Mouse (Mus musculus): ENCODE measurements around the gene Parvb. TPM values are rescaled to one million over a fixed set of nuclear protein-coding genes. Genes with fewer than 3 reads are reported as not detected.

Gene Parvb
- polyA plus RNA-seq, 1 experiment, result 54.5 TPM

DNA sequence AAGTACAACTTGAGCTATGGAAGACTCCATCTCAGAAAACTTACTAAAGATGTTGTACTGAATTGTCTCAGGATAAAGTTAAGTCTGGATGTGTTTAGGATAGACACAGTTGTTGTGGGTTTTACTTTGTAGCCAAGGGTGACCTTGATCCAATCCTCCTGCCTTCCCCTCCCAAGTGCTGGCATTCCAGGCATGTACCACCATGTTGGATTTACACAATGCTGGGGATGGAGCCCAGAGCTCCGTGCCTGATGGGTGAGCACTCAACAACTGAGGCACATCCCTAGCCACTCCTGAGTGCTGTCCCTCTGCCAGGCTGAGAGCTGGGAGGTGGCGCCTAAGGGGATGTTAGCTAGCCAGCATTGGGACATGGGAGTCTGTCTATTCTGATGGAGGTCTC lies 16.6 kb upstream of the Parvb start:
- TF ChIP-seq POLR2A (IDR thresholded peaks at IDR 0.05; ENCODE audit: insufficient read depth, low read length) (no peak), CTCF (IDR thresholded peaks at IDR 0.05; ENCODE audit: low read depth, low read length) (no peak), EP300 (IDR thresholded peaks at IDR 0.05; ENCODE audit: insufficient read depth, low read depth, low read length) (no peak)
- Histone ChIP-seq H3K4me3 (ENCODE audit: low read depth, low read length) (no peak overlapping the region), H3K36me3 (ENCODE audit: control insufficient read depth, insufficient read depth, low read length, poor library complexity, severe bottlenecking) (peaks cover 4% of the 10 kb centered on the region; the same call in 1 of the 2 replicates), H3K27me3 (ENCODE audit: control insufficient read depth, insufficient read depth, low read length, poor library complexity, severe bottlenecking) (no peaks in the 10 kb centered on the region), H3K4me1 (ENCODE audit: control insufficient read depth, insufficient read depth, low read length) (peaks cover 2% of the 10 kb centered on the region), H3K27ac (ENCODE audit: insufficient read depth, low read length) (no peak overlapping the region), H3K9me3 (replicated peaks; ENCODE audit: control insufficient read depth, insufficient read depth, low read length, poor library complexity, severe bottlenecking) (no peaks in the 10 kb centered on the region), H3K9ac (ENCODE audit: low read depth, poor library complexity, severe bottlenecking) (no peak overlapping the region)

DNA sequence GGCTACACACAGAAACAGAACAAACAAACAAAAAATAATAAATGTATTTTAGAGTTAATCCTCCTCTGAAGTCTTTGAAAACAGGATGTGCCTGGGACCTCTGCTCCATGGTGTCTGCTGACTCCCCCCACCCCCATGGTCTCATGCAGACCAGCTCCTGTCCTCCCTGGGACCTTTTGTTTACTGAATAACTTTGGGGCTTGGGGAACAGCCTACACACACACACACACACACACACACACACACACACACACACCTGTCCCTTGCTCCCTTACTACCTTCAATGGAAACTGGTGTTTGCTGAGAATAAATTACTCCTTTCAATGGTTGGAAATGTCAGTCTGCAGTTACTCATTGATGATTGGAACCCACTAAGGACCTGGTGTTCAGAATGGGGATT lies 15.8 kb upstream of the Parvb start:
- no peak overlapping the region for H3K4me3 ChIP-seq (ENCODE audit: low read depth, low read length)
- H3K4me1 ChIP-seq (ENCODE audit: control insufficient read depth, insufficient read depth, low read length), result peaks cover 2% of the 10 kb centered on the region
- H3K27ac ChIP-seq (ENCODE audit: insufficient read depth, low read length), result no peak overlapping the region
- no peaks in the 10 kb centered on the region for H3K27me3 ChIP-seq (ENCODE audit: control insufficient read depth, insufficient read depth, low read length, poor library complexity, severe bottlenecking)
- no peaks in the 10 kb centered on the region for H3K9me3 ChIP-seq (replicated peaks; ENCODE audit: control insufficient read depth, insufficient read depth, low read length, poor library complexity, severe bottlenecking)
- H3K9ac ChIP-seq (ENCODE audit: low read depth, poor library complexity, severe bottlenecking), result no peak overlapping the region
- peaks cover 4% of the 10 kb centered on the region; the same call in 1 of the 2 replicates for H3K36me3 ChIP-seq (ENCODE audit: control insufficient read depth, insufficient read depth, low read length, poor library complexity, severe bottlenecking)
- TF ChIP-seq EP300 (IDR thresholded peaks at IDR 0.05; ENCODE audit: insufficient read depth, low read depth, low read length), result no peak
- TF ChIP-seq POLR2A (IDR thresholded peaks at IDR 0.05; ENCODE audit: insufficient read depth, low read length), result no peak
- no peak for TF ChIP-seq CTCF (IDR thresholded peaks at IDR 0.05; ENCODE audit: low read depth, low read length)

DNA sequence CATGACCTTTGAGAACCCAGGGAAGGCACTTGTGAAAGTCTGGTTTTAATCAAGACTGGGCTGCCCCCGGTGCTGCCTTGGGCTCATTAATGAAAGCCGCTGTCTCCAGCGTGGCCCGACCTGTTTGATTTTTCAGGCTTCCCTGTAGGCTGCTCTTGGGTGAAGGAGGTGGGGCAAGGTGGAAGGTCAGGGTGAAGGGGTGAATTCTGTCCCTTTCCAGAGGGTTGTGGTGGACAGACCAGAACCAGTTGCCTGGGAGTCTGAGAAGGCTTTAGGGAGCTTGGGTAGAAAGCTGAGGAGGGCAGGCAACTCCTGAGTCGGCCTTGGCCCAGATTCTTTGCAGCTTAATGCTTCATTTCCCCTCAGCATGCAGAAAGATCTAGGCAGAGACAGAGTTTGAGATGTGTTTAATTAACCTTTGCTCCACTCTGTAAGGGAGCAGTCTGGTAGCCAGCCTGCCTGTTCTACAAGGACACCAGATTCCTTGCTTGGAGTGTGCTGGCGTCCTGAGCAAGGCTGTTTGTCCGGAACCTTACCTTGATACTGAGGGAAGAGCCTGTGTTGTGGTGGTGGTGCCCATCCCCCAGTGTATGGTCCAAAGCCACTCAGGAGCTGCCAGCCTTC lies 15.3 kb upstream of the Parvb start:
- no peak overlapping the region for H3K9ac ChIP-seq (ENCODE audit: low read depth, poor library complexity, severe bottlenecking)

GRCm38 (mm10) chr15:84217969-84218782 lies 13.7 kb upstream of the Parvb start:
- Histone ChIP-seq H3K4me3 (ENCODE audit: low read depth, low read length) (no peak overlapping the region), H3K4me1 (ENCODE audit: control insufficient read depth, insufficient read depth, low read length) (peaks cover 2% of the 10 kb centered on the region), H3K36me3 (ENCODE audit: control insufficient read depth, insufficient read depth, low read length, poor library complexity, severe bottlenecking) (peaks cover 4% of the 10 kb centered on the region; the same call in 1 of the 2 replicates), H3K9ac (ENCODE audit: low read depth, poor library complexity, severe bottlenecking) (no peak overlapping the region), H3K9me3 (replicated peaks; ENCODE audit: control insufficient read depth, insufficient read depth, low read length, poor library complexity, severe bottlenecking) (no peaks in the 10 kb centered on the region), H3K27me3 (ENCODE audit: control insufficient read depth, insufficient read depth, low read length, poor library complexity, severe bottlenecking) (no peaks in the 10 kb centered on the region), H3K27ac (ENCODE audit: insufficient read depth, low read length) (no peak overlapping the region)
- TF ChIP-seq CTCF (IDR thresholded peaks at IDR 0.05; ENCODE audit: low read depth, low read length) (no peak), POLR2A (IDR thresholded peaks at IDR 0.05; ENCODE audit: insufficient read depth, low read length) (no peak), EP300 (IDR thresholded peaks at IDR 0.05; ENCODE audit: insufficient read depth, low read depth, low read length) (no peak)

More for the DNA sequence above, 15.3 kb upstream of the Parvb start:
- TF ChIP-seq EP300 (IDR thresholded peaks at IDR 0.05; ENCODE audit: insufficient read depth, low read depth, low read length) (no peak), CTCF (IDR thresholded peaks at IDR 0.05; ENCODE audit: low read depth, low read length) (no peak), POLR2A (IDR thresholded peaks at IDR 0.05; ENCODE audit: insufficient read depth, low read length) (no peak)
- Histone ChIP-seq H3K36me3 (ENCODE audit: control insufficient read depth, insufficient read depth, low read length, poor library complexity, severe bottlenecking) (peaks cover 4% of the 10 kb centered on the region; the same call in 1 of the 2 replicates), H3K27me3 (ENCODE audit: control insufficient read depth, insufficient read depth, low read length, poor library complexity, severe bottlenecking) (no peaks in the 10 kb centered on the region), H3K4me1 (ENCODE audit: control insufficient read depth, insufficient read depth, low read length) (peaks cover 2% of the 10 kb centered on the region), H3K4me3 (ENCODE audit: low read depth, low read length) (no peak overlapping the region), H3K9me3 (replicated peaks; ENCODE audit: control insufficient read depth, insufficient read depth, low read length, poor library complexity, severe bottlenecking) (no peaks in the 10 kb centered on the region), H3K27ac (ENCODE audit: insufficient read depth, low read length) (no peak overlapping the region)

GRCm38 (mm10) chr15:84218783-84219271 lies 13.0 kb upstream of the Parvb start:
- no peak overlapping the region for H3K4me3 ChIP-seq (ENCODE audit: low read depth, low read length)
- H3K27ac ChIP-seq (ENCODE audit: insufficient read depth, low read length), result no peak overlapping the region
- no peak overlapping the region for H3K9ac ChIP-seq (ENCODE audit: low read depth, poor library complexity, severe bottlenecking)
- peaks cover 3% of the 10 kb centered on the region for H3K4me1 ChIP-seq (ENCODE audit: control insufficient read depth, insufficient read depth, low read length)
- H3K9me3 ChIP-seq (replicated peaks; ENCODE audit: control insufficient read depth, insufficient read depth, low read length, poor library complexity, severe bottlenecking), result no peaks in the 10 kb centered on the region
- H3K27me3 ChIP-seq (ENCODE audit: control insufficient read depth, insufficient read depth, low read length, poor library complexity, severe bottlenecking), result no peaks in the 10 kb centered on the region
- TF ChIP-seq POLR2A (IDR thresholded peaks at IDR 0.05; ENCODE audit: insufficient read depth, low read length) (no peak), CTCF (IDR thresholded peaks at IDR 0.05; ENCODE audit: low read depth, low read length) (no peak), EP300 (IDR thresholded peaks at IDR 0.05; ENCODE audit: insufficient read depth, low read depth, low read length) (no peak)
- peaks cover 4% of the 10 kb centered on the region; the same call in 1 of the 2 replicates for H3K36me3 ChIP-seq (ENCODE audit: control insufficient read depth, insufficient read depth, low read length, poor library complexity, severe bottlenecking)
